Mouse (Mus musculus): ENCODE results near the gene Preb.

Preb gene

DNA sequence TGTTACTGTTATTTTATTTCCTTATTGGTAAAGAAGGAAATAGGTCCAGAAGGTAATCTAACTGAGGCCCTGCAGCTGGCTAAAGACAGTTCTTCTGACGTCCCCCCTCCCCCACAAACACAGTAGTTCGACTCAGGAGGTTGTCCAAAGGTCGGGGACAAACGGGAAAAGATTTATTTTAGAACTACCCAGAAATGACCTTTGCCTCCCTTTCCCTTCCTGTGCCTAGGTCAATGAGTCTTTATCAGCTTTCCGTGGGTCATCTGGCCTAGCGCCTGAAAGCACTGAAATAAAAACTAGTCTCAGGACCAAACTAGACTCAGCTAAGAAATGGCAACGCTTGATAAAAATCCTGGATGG, 50.9 kb downstream of the Preb start:
- in situ Hi-C loops (cut with MboI; ENCODE audit: unreplicated experiment in 2 of 2) = no loop called here

- in situ Hi-C loops (cut with MboI; ENCODE audit: unreplicated experiment in 2 of 2) = no loop called here
Observed at GRCm38 (mm10) chr5:30908426-30909299, 51.5 kb downstream of the Preb start.

- in situ Hi-C loops (cut with MboI; ENCODE audit: unreplicated experiment in 2 of 2) = no loop called here
Observed at GRCm38 (mm10) chr5:30907413-30908059, 52.6 kb downstream of the Preb start, which contains the start of gene Ost4. TSS of gene Ost4 (minus strand) at chr5:30907788.

GRCm38 (mm10) chr5:30901860-30902259, 58.3 kb downstream of the Preb start:
- in situ Hi-C loops (cut with MboI; ENCODE audit: unreplicated experiment in 2 of 2) = no loop called here
